Comparison of ENCODE assay signal across 16 mouse cellular contexts in genomic region chr9:121600201-121600860, GRCm38 (mm10). TPM values are rescaled to one million over a fixed set of nuclear protein-coding genes. Genes with fewer than 3 reads are reported as not detected.
DNase-seq lines count a peak whose midpoint lies in the region; ATAC-seq and TF ChIP-seq lines count a peak whose summit lies in the region.
"Had no signal": no experiment of that assay in that cellular context is flagged by ENCODE, and none has a peak within 500 bp of the region (broad histone marks: within the 10 kb centered on the region; RNA-seq: fewer than 3 reads in every experiment).

No protein-coding gene starts in this region.

- H3K36me3 ChIP-seq in forebrain, embryonic 15.5 days, result no peaks in the 10 kb centered on the region
- H3K36me3 ChIP-seq in forebrain, embryonic 10.5 days (replicated peaks), result no peaks in the 10 kb centered on the region
- no peaks in the 10 kb centered on the region for H3K36me3 ChIP-seq in lung, embryonic 14.5 days (ENCODE audit: insufficient read depth)
- H3K36me3 ChIP-seq: hindbrain, embryonic 15.5 days; liver, embryonic 12.5 days had no signal

- H3K4me3 ChIP-seq in forebrain, embryonic 15.5 days, result no peak overlapping the region
- no peak overlapping the region for H3K4me3 ChIP-seq in forebrain, embryonic 10.5 days
- H3K4me3 ChIP-seq in lung, embryonic 14.5 days (ENCODE audit: low read depth, low read length), result no peak overlapping the region
- H3K4me3 ChIP-seq: hindbrain, embryonic 15.5 days; liver, embryonic 12.5 days had no signal

- intact Hi-C loops in left cerebral cortex, postnatal 14 days (cut with DNase I), result loop anchor here (2.0 to 10.0 kb wide), 3 partner anchors 106 to 356 kb away; partner anchors contain the start of genes Cck and Ulk4

- TF ChIP-seq CTCF in lung, embryonic 14.5 days (IDR thresholded peaks at IDR 0.05; ENCODE audit: low read depth), result no peak

- H3K4me1 ChIP-seq in forebrain, embryonic 15.5 days, result peaks cover 21% of the 10 kb centered on the region
- H3K4me1 ChIP-seq in forebrain, embryonic 10.5 days, result peaks cover 15% of the 10 kb centered on the region
- H3K4me1 ChIP-seq in lung, embryonic 14.5 days (ENCODE audit: insufficient read depth), result no peaks in the 10 kb centered on the region
- H3K4me1 ChIP-seq: liver, embryonic 12.5 days had no signal

- no peak for DNase-seq in forebrain, embryonic 10.5 days (ENCODE audit: extremely low spot score, low spot score)
- peak; percentile 16 for DNase-seq in lung, embryonic 14.5 days
- DNase-seq in lung, postnatal 25 days (ENCODE audit: low spot score), result no peak
- peak; percentile 61 to 73 for DNase-seq in left cerebral cortex, postnatal 14 days (ENCODE audit: low spot score in 2 of 2)
- no peak for DNase-seq in neural tube, embryonic 10.5 days (ENCODE audit: extremely low spot score, low spot score)
- DNase-seq in thymus, postnatal 4 days, result no peak
- DNase-seq in thymus, postnatal 36 days, result no peak
- DNase-seq: B cell, adult 2 months; cerebellum, adult 8-10 months had no signal

- H3K9ac ChIP-seq in forebrain, embryonic 15.5 days (replicated peaks), result no peak overlapping the region
- H3K9ac ChIP-seq in lung, embryonic 14.5 days, result no peak overlapping the region
- H3K9ac ChIP-seq: hindbrain, embryonic 15.5 days; liver, embryonic 12.5 days had no signal

- H3K27me3 ChIP-seq in forebrain, embryonic 15.5 days, result no peaks in the 10 kb centered on the region
- H3K27me3 ChIP-seq in forebrain, embryonic 10.5 days (ENCODE audit: poor library complexity, severe bottlenecking), result no peaks in the 10 kb centered on the region
- H3K27me3 ChIP-seq in lung, embryonic 14.5 days (ENCODE audit: insufficient read depth, low read length), result no peaks in the 10 kb centered on the region
- H3K27me3 ChIP-seq: hindbrain, embryonic 15.5 days had no signal

- no peak overlapping the region for H3K4me2 ChIP-seq in forebrain, embryonic 15.5 days (replicated peaks)
- no peak overlapping the region for H3K4me2 ChIP-seq in lung, embryonic 14.5 days
- H3K4me2 ChIP-seq: heart, embryonic 11.5 days; hindbrain, embryonic 15.5 days; liver, embryonic 12.5 days had no signal

- H3K27ac ChIP-seq in forebrain, embryonic 15.5 days (replicated peaks), result peak overlapping the region; percentile 36
- no peak overlapping the region for H3K27ac ChIP-seq in forebrain, embryonic 10.5 days
- no peak overlapping the region for H3K27ac ChIP-seq in lung, embryonic 14.5 days (ENCODE audit: low read depth)
- H3K27ac ChIP-seq: hindbrain, embryonic 15.5 days; liver, embryonic 12.5 days had no signal

- no peaks in the 10 kb centered on the region for H3K9me3 ChIP-seq in forebrain, embryonic 15.5 days
- H3K9me3 ChIP-seq in forebrain, embryonic 10.5 days, result peaks cover 2% of the 10 kb centered on the region; the same call in 1 of the 2 replicates
- H3K9me3 ChIP-seq in lung, embryonic 14.5 days (ENCODE audit: low read depth, low read length), result no peaks in the 10 kb centered on the region
- H3K9me3 ChIP-seq: hindbrain, embryonic 15.5 days; liver, embryonic 12.5 days had no signal

- WGBS in forebrain, embryonic 15.5 days, result 38% methylated on average over 13 of the region's 13 CpGs
- 74% methylated on average over 13 of the region's 13 CpGs for whole genome bisulfite sequencing in forebrain, embryonic 10.5 days
- 23% methylated on average over 13 of the region's 13 CpGs for WGBS in lung, embryonic 14.5 days

- no peak; the same call in 1 of the 2 replicates for ATAC-seq in forebrain, embryonic 15.5 days (replicated peaks)
- no peak for ATAC-seq in lung, embryonic 14.5 days (ENCODE audit: insufficient read depth)
- ATAC-seq: liver, embryonic 12.5 days had no signal

RNA-seq across cellular contexts. Expression of gene Lyzl4, which starts 41.6 kb away (rescaled TPM):
- not detected in 2 replicates for polyA plus RNA-seq in forebrain, embryonic 15.5 days (2015; fragmentation: Nextera tagmentation; extraction: Ambion mirVana)
- not detected in 2 replicates for polyA plus RNA-seq in forebrain, embryonic 10.5 days (2016; fragmentation: Nextera tagmentation; extraction: Ambion mirVana)
- polyA plus RNA-seq in lung, embryonic 14.5 days (2014; fragmentation: Nextera tagmentation; extraction: Ambion mirVana), result not detected in 2 replicates
- 1 to 10 TPM in 1 of 2 experiments, under 1 TPM in 1; 0.97 to 1.2 TPM for total RNA-seq in left cerebral cortex, postnatal 14 days (2021)
- total RNA-seq: adrenal gland, adult 18-20 months; megakaryocyte progenitor cell, adult 5-6 weeks had no signal
- polyA plus RNA-seq: heart, embryonic 11.5 days; neural tube, embryonic 11.5 days had no signal

RNA-seq across cellular contexts. Expression of gene Vipr1, which starts 42.2 kb away (rescaled TPM):
- 0.45 and 0.77 TPM in 2 replicates for polyA plus RNA-seq in forebrain, embryonic 15.5 days (2015; fragmentation: Nextera tagmentation; extraction: Ambion mirVana)
- 0.27 and 0.33 TPM in 2 replicates for polyA plus RNA-seq in forebrain, embryonic 10.5 days (2016; fragmentation: Nextera tagmentation; extraction: Ambion mirVana)
- 0.47 and 0.54 TPM in 2 replicates for polyA plus RNA-seq in lung, embryonic 14.5 days (2014; fragmentation: Nextera tagmentation; extraction: Ambion mirVana)
- total RNA-seq in left cerebral cortex, postnatal 14 days (2021), result 10 to 100 TPM; 21.1 to 23.6 TPM

Comparison
In these comparisons a context has a peak if more than half of its experiments do, and no peak if none do; other contexts are left out.
1. DNase-seq: peak in lung, embryonic 14.5 days (single experiment) and left cerebral cortex, postnatal 14 days (2 of 2); none in forebrain, embryonic 10.5 days (single experiment), lung, postnatal 25 days (single experiment), neural tube, embryonic 10.5 days (single experiment), thymus, postnatal 4 days (single experiment) and thymus, postnatal 36 days (0 of 2).